Mouse (Mus musculus) cerebellum, adult 2 months (tissue): ENCODE measurements around the gene Ccnf. TPM values are rescaled to one million over a fixed set of nuclear protein-coding genes. Genes with fewer than 3 reads are reported as not detected.

Source experiments
- DNase-seq, 2 experiments: peaks; one replicate each; pipeline ENCODE4 v3.0.0; 2021
- H3K27ac ChIP-seq: fragments of 200-500 bp; 2 replicates; pipeline ENCODE4 v1.5.1; 2012; ENCODE audit warnings: low read length, control low read depth, inconsistent platforms; ENCODE audit not compliant: insufficient read depth
- H3K27me3 ChIP-seq: fragments of 200-500 bp; 2 replicates; pipeline ENCODE4 v1.6.1; 2012; ENCODE audit warnings: inconsistent platforms, mild to moderate bottlenecking, low read length, moderate library complexity; ENCODE audit not compliant: control insufficient read depth, insufficient read depth
- H3K4me1 ChIP-seq: fragments of 200-500 bp; 2 replicates; pipeline ENCODE4 v1.6.1; 2011; ENCODE audit warnings: low read length; ENCODE audit not compliant: control insufficient read depth, insufficient read depth
- H3K4me3 ChIP-seq: fragments of 200-500 bp; replicated peaks from 2 replicates; pipeline ENCODE3; 2011; ENCODE audit warnings: mild to moderate bottlenecking, low read depth, low read length, control low read depth; ENCODE audit not compliant: insufficient read depth
- CTCF ChIP-seq: fragments of 200-500 bp; IDR thresholded peaks from 2 replicates; pipeline ENCODE4 v1.5.1; 2011; ENCODE audit warnings: low read depth, mild to moderate bottlenecking, control low read depth, low read length, moderate library complexity, borderline replicate concordance; ENCODE audit not compliant: insufficient read depth
- POLR2A ChIP-seq: fragments of 200-500 bp; IDR thresholded peaks from 2 replicates; pipeline ENCODE4 v1.6.1; 2011; ENCODE audit warnings: low read length, control low read depth, borderline replicate concordance; ENCODE audit not compliant: insufficient read depth
- WGBS: fragments of 180-500 bp; shearing (Covaris S2); methylation state at CpG from one replicate; pipeline ENCODE4 v1.1.7; 2018; 5-methylcytosine and 5-hydroxymethylcytosine counted together
- polyA plus RNA-seq: library from polyadenylated mRNA; depleted of rRNA; stranded (reverse); fragments of >200 nt; gene quantifications from 2 replicates; pipeline ENCODE4 v1.2.3, GENCODE M21; 2012

The Ccnf gene
- polyA plus RNA-seq, 1 experiment: 3.6 TPM

- Histone ChIP-seq H3K4me1 (no peaks in the 10 kb centered on the region), H3K4me3 (no peak overlapping the region), H3K27ac (no peak overlapping the region), H3K27me3 (no peaks in the 10 kb centered on the region)
- WGBS: 90% methylated on average over 8 of the region's 8 CpGs
- TF ChIP-seq CTCF: no peak
- no peak for TF ChIP-seq POLR2A
- DNase-seq: no peak
Observed at GRCm38 (mm10) chr17:24244061-24244460, 7.2 kb downstream of the Ccnf start.

GRCm38 (mm10) chr17:24243311-24243969, 7.8 kb downstream of the Ccnf start:
- H3K27me3 ChIP-seq: no peaks in the 10 kb centered on the region
- no peak for DNase-seq

GRCm38 (mm10) chr17:24236921-24237320, 14.4 kb downstream of the Ccnf start:
- 0 out of 2 replicates have a peak, but pooled peaks cover 3% of the 10 kb centered on the region for H3K4me1 ChIP-seq
- TF ChIP-seq CTCF (peak; percentile 67), POLR2A (no peak)
- DNase-seq: peak; percentile 74 to 88
- no peaks in the 10 kb centered on the region for H3K27me3 ChIP-seq
- 21% methylated on average over 7 of the region's 7 CpGs for WGBS
- no peak overlapping the region for H3K27ac ChIP-seq
- no peak overlapping the region for H3K4me3 ChIP-seq

More at GRCm38 (mm10) chr17:24243311-24243969, 7.8 kb downstream of the Ccnf start:
- TF ChIP-seq CTCF: peak; percentile 41; the same call in 1 of the 2 replicates
- TF ChIP-seq POLR2A: no peak
- Histone ChIP-seq H3K27ac (no peak overlapping the region), H3K4me1 (no peaks in the 10 kb centered on the region), H3K4me3 (no peak overlapping the region)
- 86% methylated on average over 4 of the region's 4 CpGs for WGBS

- WGBS: 93% methylated on average over 1 of the region's 1 CpGs
- peak in 1 of 2 experiments; percentile 5 for DNase-seq
- no peaks in the 10 kb centered on the region for H3K27me3 ChIP-seq
- H3K27ac ChIP-seq: no peak overlapping the region
- H3K4me1 ChIP-seq: 0 out of 2 replicates have a peak, but pooled peaks cover 3% of the 10 kb centered on the region
- TF ChIP-seq POLR2A (no peak), CTCF (no peak)
- H3K4me3 ChIP-seq: no peak overlapping the region
Observed at GRCm38 (mm10) chr17:24236479-24236878, 14.8 kb downstream of the Ccnf start.

- Histone ChIP-seq H3K27me3 (no peaks in the 10 kb centered on the region), H3K27ac (no peak overlapping the region), H3K4me3 (no peak overlapping the region), H3K4me1 (no peaks in the 10 kb centered on the region)
- no peak for DNase-seq
- TF ChIP-seq POLR2A (no peak), CTCF (no peak)
- 91% methylated on average over 7 of the region's 7 CpGs for WGBS
Observed at GRCm38 (mm10) chr17:24227941-24228340, 23.3 kb downstream of the Ccnf start.

DNA sequence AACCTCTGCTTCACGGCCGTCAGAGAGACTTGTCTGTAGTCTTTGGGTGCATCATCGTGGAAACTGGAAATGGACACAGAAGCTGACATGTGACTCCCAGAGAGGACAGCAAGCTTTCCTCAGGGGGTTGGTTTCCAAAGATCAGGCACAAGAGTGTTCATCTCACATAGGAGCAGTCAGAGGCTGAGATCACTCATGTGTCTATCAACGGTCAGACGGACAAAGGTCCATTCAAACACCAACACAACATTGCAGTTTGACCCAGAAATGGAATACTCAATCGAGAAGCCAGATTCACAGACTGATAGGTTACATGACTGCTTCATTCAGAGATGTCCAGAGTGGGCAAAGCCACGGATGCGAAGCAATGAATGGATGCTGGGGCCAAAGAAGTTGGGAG, 24.6 kb downstream of the Ccnf start:
- no peak for DNase-seq
- Histone ChIP-seq H3K27me3 (no peaks in the 10 kb centered on the region), H3K27ac (no peak overlapping the region), H3K4me3 (no peak overlapping the region), H3K4me1 (no peaks in the 10 kb centered on the region)
- TF ChIP-seq CTCF (no peak), POLR2A (no peak)
- WGBS: 89% methylated on average over 8 of the region's 8 CpGs

DNA sequence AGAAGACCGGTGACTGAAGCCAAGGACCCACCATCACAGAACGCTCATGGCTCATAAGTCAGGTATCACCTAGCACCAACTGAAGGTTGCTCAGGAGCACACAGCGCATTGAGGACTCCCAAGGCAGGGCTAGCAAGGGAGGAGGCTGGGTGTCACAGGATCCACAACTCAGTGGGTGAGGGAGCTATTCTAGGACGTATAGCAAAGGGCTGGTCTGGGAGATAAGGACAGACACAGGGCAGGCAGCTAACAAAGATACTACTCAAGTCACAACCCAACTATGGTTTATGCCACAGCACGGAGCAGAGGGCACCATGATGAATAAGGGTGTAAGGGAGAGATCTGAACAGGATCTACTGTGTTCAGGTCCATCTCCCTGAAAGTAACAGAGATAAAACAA, 25.4 kb downstream of the Ccnf start:
- TF ChIP-seq POLR2A (no peak), CTCF (0 out of 2 replicates have a peak, but pooled peaks have one; percentile 3)
- WGBS: 96% methylated on average over 5 of the region's 5 CpGs

GRCm38 (mm10) chr17:24224741-24225140, 26.5 kb downstream of the Ccnf start:
- TF ChIP-seq CTCF (no peak), POLR2A (no peak)
- WGBS: 87% methylated on average over 10 of the region's 10 CpGs
- Histone ChIP-seq H3K4me3 (no peak overlapping the region), H3K27ac (no peak overlapping the region), H3K27me3 (no peaks in the 10 kb centered on the region), H3K4me1 (peaks cover 5% of the 10 kb centered on the region; the same call in 1 of the 2 replicates)
- DNase-seq: no peak

More for the DNA sequence above, 25.4 kb downstream of the Ccnf start:
- no peak overlapping the region for H3K27ac ChIP-seq
- no peaks in the 10 kb centered on the region for H3K27me3 ChIP-seq
- H3K4me1 ChIP-seq: peaks cover 5% of the 10 kb centered on the region; the same call in 1 of the 2 replicates
- DNase-seq: no peak
- no peak overlapping the region for H3K4me3 ChIP-seq
